Mouse (Mus musculus) stomach, postnatal 0 days (tissue): ENCODE measurements at regions not wholly inside any gene's neighbourhood (a gene's known extent, or its start where the extent isn't known, plus 50 kb on each side); places are given as distances from the start of the nearest gene placed in this dataset.

Experiments used
- ATAC-seq: fragments of 200-750 bp; cut with Nextera tagmentation; 2 replicates; pipeline ENCODE4 v1.8.0; 2017; ENCODE audit not compliant: low FRiP score, low TSS enrichment
- DNase-seq: peaks from one replicate; pipeline ENCODE4 v3.0.0-alpha.2; 2016; ENCODE audit warnings: low spot score
- H3K27ac ChIP-seq: fragments of 300-500 bp; sonication (generic); replicated peaks from 2 replicates; pipeline ENCODE4 v1.5.1; 2014; ENCODE audit warnings: mild to moderate bottlenecking, control low read depth
- H3K27me3 ChIP-seq: fragments of 300-500 bp; sonication (generic); 2 replicates; pipeline ENCODE4 v1.6.1; 2014; ENCODE audit warnings: low read length; ENCODE audit not compliant: control insufficient read depth, insufficient read depth
- H3K36me3 ChIP-seq: fragments of 300-500 bp; sonication (generic); 2 replicates; pipeline ENCODE4 v1.6.1; 2014; ENCODE audit warnings: low read length, mixed read lengths; ENCODE audit not compliant: control insufficient read depth, insufficient read depth
- H3K4me1 ChIP-seq: fragments of 300-500 bp; sonication (generic); replicated peaks from 2 replicates; pipeline ENCODE4 v1.6.1; 2014; ENCODE audit warnings: antibody characterized with exemption; ENCODE audit not compliant: control insufficient read depth, insufficient read depth
- H3K4me2 ChIP-seq: fragments of 300-500 bp; sonication (generic); replicated peaks from 2 replicates; pipeline ENCODE4 v1.6.1; 2014; ENCODE audit warnings: low read depth, mild to moderate bottlenecking, control low read depth, moderate library complexity
- H3K4me3 ChIP-seq: fragments of 300-500 bp; sonication (generic); 2 replicates; pipeline ENCODE4 v1.5.1; 2014; ENCODE audit warnings: low read depth, low read length, control low read depth
- H3K9ac ChIP-seq: fragments of 300-500 bp; sonication (generic); 2 replicates; pipeline ENCODE4 v1.6.1; 2014; ENCODE audit warnings: mild to moderate bottlenecking, low read length, control low read depth, mixed read lengths
- H3K9me3 ChIP-seq: fragments of 300-500 bp; sonication (generic); 2 replicates; pipeline ENCODE4 v1.6.1; 2016; ENCODE audit warnings: low read length; ENCODE audit not compliant: control insufficient read depth
- CTCF ChIP-seq: IDR thresholded peaks from 2 replicates; pipeline ENCODE4 v1.5.1; 2016; ENCODE audit warnings: antibody characterized with exemption, low read depth, mild to moderate bottlenecking, moderate library complexity
- EP300 ChIP-seq: optimal IDR thresholded peaks from 2 replicates; pipeline ENCODE3; 2016; ENCODE audit warnings: antibody characterized with exemption
- WGBS: fragments of 180-500 bp; shearing (Covaris S2); extraction: QIAGEN DNeasy Blood & Tissue Kit; methylation state at CpG from one replicate; pipeline ENCODE4 v1.1.7; 2014; 5-methylcytosine and 5-hydroxymethylcytosine counted together

- Histone ChIP-seq H3K4me2 (no peak overlapping the region), H3K9me3 (no peaks in the 10 kb centered on the region), H3K4me1 (no peaks in the 10 kb centered on the region), H3K27me3 (no peaks in the 10 kb centered on the region), H3K36me3 (no peaks in the 10 kb centered on the region), H3K4me3 (no peak overlapping the region), H3K9ac (no peak overlapping the region), H3K27ac (no peak overlapping the region)
- TF ChIP-seq CTCF, result no peak
- TF ChIP-seq EP300, result no peak
- DNase-seq (peak; percentile 22), ATAC-seq (peak; percentile 71)
- WGBS, result 33% methylated on average over 4 of the region's 4 CpGs
Measured at GRCm38 (mm10) chrX:159145212-159145611, 64.9 kb upstream of the Rps6ka3 start.

DNA sequence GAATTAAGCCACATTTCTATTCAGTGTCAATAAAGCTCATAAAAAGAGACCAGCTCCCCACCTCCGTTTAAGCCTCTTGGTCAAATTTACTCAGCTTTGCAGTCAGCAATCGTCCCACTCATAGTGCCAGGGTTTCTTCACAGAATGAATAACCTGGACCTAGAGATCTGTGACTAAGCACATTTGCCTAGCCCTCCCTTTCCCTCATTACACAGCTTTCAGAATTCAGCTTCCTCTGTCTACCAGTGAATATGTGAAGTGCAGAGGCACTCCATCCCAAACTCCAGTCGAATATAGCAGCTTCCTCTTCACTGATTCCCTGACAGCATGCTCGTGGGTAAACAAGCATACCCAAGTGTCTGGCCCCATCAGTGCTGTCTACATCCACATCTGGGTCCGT lies 54.3 kb upstream of the Rps6ka3 start:
- H3K4me2 ChIP-seq, result no peak overlapping the region
- no peak overlapping the region for H3K27ac ChIP-seq
- no peaks in the 10 kb centered on the region for H3K4me1 ChIP-seq
- DNase-seq, result no peak
- H3K9me3 ChIP-seq, result no peaks in the 10 kb centered on the region
- ATAC-seq, result peak; percentile 88
- H3K9ac ChIP-seq, result no peak overlapping the region
- H3K4me3 ChIP-seq, result no peak overlapping the region
- H3K27me3 ChIP-seq, result no peaks in the 10 kb centered on the region
- WGBS, result 58% methylated on average over 5 of the region's 5 CpGs
- no peak for TF ChIP-seq EP300
- no peak for TF ChIP-seq CTCF
- H3K36me3 ChIP-seq, result no peaks in the 10 kb centered on the region

DNA sequence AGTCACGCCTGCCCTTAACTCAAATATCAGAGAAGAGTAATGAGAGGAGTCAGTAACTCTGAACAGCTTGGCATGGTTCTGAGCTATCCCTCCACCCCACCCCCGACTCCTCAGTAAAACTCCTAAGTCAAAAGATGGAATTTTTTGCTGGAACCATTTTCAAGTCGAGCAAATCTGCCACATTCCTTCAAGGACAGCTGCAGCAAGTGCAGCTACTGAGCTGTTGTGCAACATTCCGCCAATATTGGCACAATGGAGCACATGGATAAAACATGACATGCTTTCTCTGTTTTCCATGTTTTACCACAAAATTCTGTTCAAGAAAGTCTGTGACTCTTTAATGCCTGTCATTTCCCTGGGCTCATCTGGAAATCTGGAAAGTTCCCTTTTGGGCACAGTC lies 53.1 kb upstream of the Rps6ka3 start:
- Histone ChIP-seq H3K36me3 (no peaks in the 10 kb centered on the region), H3K27ac (no peak overlapping the region), H3K4me2 (no peak overlapping the region), H3K27me3 (no peaks in the 10 kb centered on the region), H3K9ac (no peak overlapping the region), H3K4me1 (no peaks in the 10 kb centered on the region), H3K4me3 (no peak overlapping the region), H3K9me3 (no peaks in the 10 kb centered on the region)
- ATAC-seq (no peak), DNase-seq (no peak)
- WGBS, result 48% methylated on average over 4 of the region's 4 CpGs
- TF ChIP-seq EP300 (no peak), CTCF (no peak)

GRCm38 (mm10) chrX:159159727-159160126 lies 50.4 kb upstream of the Rps6ka3 start:
- Histone ChIP-seq H3K4me3 (no peak overlapping the region), H3K36me3 (no peaks in the 10 kb centered on the region), H3K9ac (no peak overlapping the region), H3K9me3 (no peaks in the 10 kb centered on the region), H3K27me3 (no peaks in the 10 kb centered on the region), H3K27ac (no peak overlapping the region), H3K4me1 (no peaks in the 10 kb centered on the region), H3K4me2 (no peak overlapping the region)
- 81% methylated on average over 2 of the region's 2 CpGs for WGBS
- TF ChIP-seq EP300 (no peak), CTCF (no peak)
- DNase-seq, result no peak
- ATAC-seq, result no peak
